Mouse (Mus musculus) lung, embryonic 16.5 days (tissue): Measurements from ENCODE around the gene Lhx4. TPM values are rescaled to one million over a fixed set of nuclear protein-coding genes. Genes with fewer than 3 reads are reported as not detected.

Source experiments
- ATAC-seq: fragments of 200-750 bp; cut with Nextera tagmentation; 2 replicates; pipeline ENCODE4 v1.8.0; 2017; ENCODE audit warnings: low read depth, mild to moderate bottlenecking, moderate library complexity
- H3K27ac ChIP-seq: fragments of 300-500 bp; sonication (generic); 2 replicates; pipeline ENCODE4 v1.5.1; 2014; ENCODE audit warnings: mild to moderate bottlenecking, control low read depth, low read length
- H3K27me3 ChIP-seq: fragments of 300-500 bp; sonication (generic); 2 replicates; pipeline ENCODE4 v1.6.1; 2014; ENCODE audit warnings: low read depth, low read length, mixed read lengths; ENCODE audit not compliant: control insufficient read depth, insufficient read depth
- H3K36me3 ChIP-seq: fragments of 300-500 bp; sonication (generic); 2 replicates; pipeline ENCODE4 v1.6.1; 2014; ENCODE audit warnings: low read length; ENCODE audit not compliant: control insufficient read depth, insufficient read depth
- H3K4me1 ChIP-seq: fragments of 300-500 bp; sonication (generic); replicated peaks from 2 replicates; pipeline ENCODE4 v1.6.1; 2014; ENCODE audit warnings: low read length, mixed read lengths; ENCODE audit not compliant: control insufficient read depth, insufficient read depth
- H3K4me2 ChIP-seq: fragments of 300-500 bp; sonication (generic); 2 replicates; pipeline ENCODE4 v1.6.1; 2014; ENCODE audit warnings: low read depth, low read length, control low read depth
- H3K4me3 ChIP-seq: fragments of 300-500 bp; sonication (generic); 2 replicates; pipeline ENCODE4 v1.5.1; 2014; ENCODE audit warnings: mild to moderate bottlenecking, low read length, control low read depth
- H3K9ac ChIP-seq: fragments of 300-500 bp; sonication (generic); 2 replicates; pipeline ENCODE4 v1.6.1; 2014; ENCODE audit warnings: low read length, control low read depth
- H3K9me3 ChIP-seq: fragments of 300-500 bp; sonication (generic); 2 replicates; pipeline ENCODE4 v1.6.1; 2016; ENCODE audit warnings: low read length; ENCODE audit not compliant: control insufficient read depth
- WGBS: fragments of 180-500 bp; shearing (Covaris S2); extraction: QIAGEN DNeasy Blood & Tissue Kit; methylation state at CpG from one replicate; pipeline ENCODE4 v1.1.7; 2014; 5-methylcytosine and 5-hydroxymethylcytosine counted together
- polyA plus RNA-seq: library from polyadenylated mRNA; unstranded; fragments of >200 nt; fragmentation: Nextera tagmentation; extraction: Ambion mirVana; gene quantifications from 2 replicates; pipeline ENCODE4 v1.2.1, GENCODE M21; 2015

Lhx4 gene
- polyA plus RNA-seq, 1 experiment from 2014 or later: not detected

DNA sequence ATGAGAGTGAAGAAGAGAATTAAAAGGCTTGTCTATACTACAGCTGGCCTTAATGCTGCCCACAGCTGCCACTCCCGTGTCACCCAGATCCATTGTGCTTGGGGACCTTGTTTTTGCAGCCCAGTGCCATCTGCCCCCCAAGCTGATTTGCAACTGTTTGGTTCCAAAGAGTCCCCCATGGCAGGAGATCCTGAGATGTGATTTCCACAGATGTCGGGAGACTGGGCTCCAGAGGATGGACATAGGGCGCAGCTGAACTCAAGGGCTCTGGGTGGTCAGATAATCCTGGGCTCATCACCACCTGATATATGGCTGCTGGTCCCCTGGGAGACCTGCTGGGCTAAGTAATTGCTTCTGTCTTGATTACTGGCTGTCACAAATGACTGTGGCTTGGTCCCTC lies 32.6 kb downstream of the Lhx4 start:
- H3K27me3 ChIP-seq: peaks cover 2% of the 10 kb centered on the region; the same call in 1 of the 2 replicates

DNA sequence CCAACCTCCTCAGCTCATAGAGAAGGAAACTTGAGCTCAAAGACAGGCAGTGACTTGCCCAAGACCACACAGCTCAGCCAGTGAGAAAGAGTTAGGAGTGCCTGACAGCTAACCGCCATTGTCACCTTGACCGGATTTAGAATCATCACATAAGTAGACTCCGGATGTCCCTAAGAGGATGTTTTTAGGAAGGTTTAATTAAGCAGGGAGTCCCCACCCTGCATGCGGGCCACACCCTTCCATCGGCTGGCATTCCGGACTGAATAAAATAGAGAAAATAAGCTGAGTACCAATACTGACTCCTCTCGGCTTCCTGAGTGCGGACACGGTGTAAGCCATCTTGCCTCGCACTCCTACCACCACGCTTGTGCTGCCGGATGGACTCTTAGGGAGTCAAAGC lies 34.2 kb downstream of the Lhx4 start:
- WGBS: 89% methylated on average over 12 of the region's 12 CpGs
- no peak for ATAC-seq
- Histone ChIP-seq H3K9ac (no peak overlapping the region), H3K27me3 (no peaks in the 10 kb centered on the region; the same call in 1 of the 2 replicates), H3K9me3 (no peaks in the 10 kb centered on the region), H3K4me1 (no peaks in the 10 kb centered on the region), H3K27ac (no peak overlapping the region), H3K36me3 (no peaks in the 10 kb centered on the region), H3K4me3 (no peak overlapping the region), H3K4me2 (no peak overlapping the region)

More for the DNA sequence above, 32.6 kb downstream of the Lhx4 start:
- Histone ChIP-seq H3K9ac (no peak overlapping the region), H3K4me3 (no peak overlapping the region), H3K36me3 (no peaks in the 10 kb centered on the region), H3K27ac (no peak overlapping the region), H3K4me2 (no peak overlapping the region), H3K4me1 (no peaks in the 10 kb centered on the region), H3K9me3 (no peaks in the 10 kb centered on the region)
- ATAC-seq: no peak
- WGBS: 82% methylated on average over 3 of the region's 3 CpGs

DNA sequence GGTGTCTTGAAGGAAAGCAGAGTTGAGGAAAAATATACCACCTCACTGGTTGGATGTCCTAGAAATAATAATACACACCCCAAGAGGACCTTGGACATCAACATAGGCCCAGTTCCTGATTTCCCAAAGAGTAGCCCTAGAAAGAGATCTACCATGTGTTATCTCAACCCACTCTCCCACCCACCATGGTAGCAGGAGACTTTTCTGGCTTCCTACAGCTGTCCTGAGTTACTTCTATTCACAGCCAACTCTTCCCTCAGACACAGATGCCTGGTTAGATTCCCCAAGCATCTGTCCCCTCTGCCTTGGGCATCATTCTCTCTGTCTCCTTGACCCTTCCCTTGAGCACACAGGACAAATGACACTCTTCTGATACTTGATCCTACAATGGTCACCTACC lies 36.1 kb downstream of the Lhx4 start:
- Histone ChIP-seq H3K4me3 (no peak overlapping the region), H3K4me2 (no peak overlapping the region), H3K9ac (no peak overlapping the region), H3K27me3 (no peaks in the 10 kb centered on the region), H3K36me3 (no peaks in the 10 kb centered on the region), H3K9me3 (no peaks in the 10 kb centered on the region), H3K27ac (no peak overlapping the region), H3K4me1 (no peaks in the 10 kb centered on the region)
- ATAC-seq: no peak

DNA sequence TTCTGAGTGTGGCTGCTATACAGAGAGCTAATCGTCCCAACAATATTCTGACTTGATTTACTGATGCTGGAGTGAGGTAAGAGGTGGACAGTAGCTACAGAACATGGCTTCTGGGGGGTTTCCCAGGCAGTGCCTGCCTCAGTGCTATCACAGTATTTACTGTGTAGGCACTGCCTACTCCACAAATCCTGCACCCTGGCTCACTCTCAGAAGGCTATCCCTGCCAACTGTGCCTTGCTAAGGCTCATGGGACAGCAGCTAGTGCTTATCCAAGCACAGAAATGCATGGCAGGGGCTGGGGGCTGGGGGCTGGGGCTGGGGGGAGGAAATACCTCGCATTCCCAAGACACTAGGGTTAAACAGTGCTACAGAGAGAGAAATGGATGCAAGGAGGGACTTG lies 38.2 kb downstream of the Lhx4 start:
- ATAC-seq: no peak
- H3K27me3 ChIP-seq: no peaks in the 10 kb centered on the region
- WGBS: 44% methylated on average over 2 of the region's 2 CpGs
- no peak overlapping the region for H3K9ac ChIP-seq
- no peaks in the 10 kb centered on the region for H3K9me3 ChIP-seq
- H3K4me3 ChIP-seq: no peak overlapping the region
- no peaks in the 10 kb centered on the region for H3K4me1 ChIP-seq
- no peaks in the 10 kb centered on the region for H3K36me3 ChIP-seq
- no peak overlapping the region for H3K27ac ChIP-seq
- H3K4me2 ChIP-seq: no peak overlapping the region

DNA sequence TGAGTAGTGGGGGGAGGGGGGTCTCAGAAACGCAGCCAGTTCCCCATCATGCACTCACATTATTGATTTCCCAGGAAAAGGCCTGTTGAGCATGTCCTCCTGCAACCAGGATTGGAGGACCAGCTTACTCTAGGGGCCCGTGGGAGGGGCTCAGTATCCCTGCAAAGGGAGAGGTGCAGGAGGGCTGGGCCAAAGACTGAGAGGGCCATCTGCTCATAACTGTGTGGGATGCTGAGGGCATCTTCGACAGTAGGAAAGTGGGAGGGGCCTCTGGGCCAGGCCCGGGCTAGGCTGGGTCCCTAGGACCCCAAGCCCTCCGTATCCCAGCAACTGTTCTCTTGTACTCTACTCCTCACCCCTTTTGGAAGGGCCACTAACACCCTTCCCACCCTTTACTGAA lies 47.3 kb downstream of the Lhx4 start:
- Histone ChIP-seq H3K36me3 (no peaks in the 10 kb centered on the region), H3K4me1 (0 out of 2 replicates have a peak, but pooled peaks cover 3% of the 10 kb centered on the region), H3K4me2 (no peak overlapping the region), H3K9ac (no peak overlapping the region), H3K4me3 (no peak overlapping the region), H3K27ac (no peak overlapping the region), H3K9me3 (no peaks in the 10 kb centered on the region), H3K27me3 (no peaks in the 10 kb centered on the region)
- WGBS: 42% methylated on average over 5 of the region's 5 CpGs
- ATAC-seq: no peak

DNA sequence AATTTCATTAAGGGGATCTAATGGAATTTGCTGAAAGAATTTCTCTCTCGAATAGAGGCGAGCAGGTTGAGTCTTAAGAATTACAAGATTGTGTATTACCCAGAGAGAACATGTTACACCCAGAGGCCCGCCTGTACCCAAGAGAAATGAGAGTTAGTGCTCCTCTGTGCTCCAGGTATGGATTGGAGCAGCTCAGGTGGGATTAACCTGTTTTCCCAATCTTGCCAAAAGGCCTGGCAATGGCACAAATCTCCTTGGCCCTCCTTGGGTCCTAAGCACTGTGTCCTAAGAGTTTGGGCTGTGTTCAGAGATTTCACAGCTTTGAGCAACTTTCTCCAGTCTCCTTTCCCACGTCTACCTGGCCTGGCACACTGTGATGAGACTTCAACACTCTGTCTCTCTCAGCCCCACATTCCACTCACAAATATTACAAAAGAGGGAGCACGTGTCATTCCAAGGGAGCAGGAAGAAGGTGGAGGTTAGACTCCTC lies 48.2 kb downstream of the Lhx4 start:
- Histone ChIP-seq H3K4me1 (0 out of 2 replicates have a peak, but pooled peaks cover 3% of the 10 kb centered on the region), H3K9ac (no peak overlapping the region), H3K9me3 (no peaks in the 10 kb centered on the region), H3K27me3 (no peaks in the 10 kb centered on the region), H3K4me3 (no peak overlapping the region), H3K27ac (no peak overlapping the region), H3K36me3 (no peaks in the 10 kb centered on the region), H3K4me2 (no peak overlapping the region)
- no peak for ATAC-seq
- WGBS: 76% methylated on average over 5 of the region's 5 CpGs

DNA sequence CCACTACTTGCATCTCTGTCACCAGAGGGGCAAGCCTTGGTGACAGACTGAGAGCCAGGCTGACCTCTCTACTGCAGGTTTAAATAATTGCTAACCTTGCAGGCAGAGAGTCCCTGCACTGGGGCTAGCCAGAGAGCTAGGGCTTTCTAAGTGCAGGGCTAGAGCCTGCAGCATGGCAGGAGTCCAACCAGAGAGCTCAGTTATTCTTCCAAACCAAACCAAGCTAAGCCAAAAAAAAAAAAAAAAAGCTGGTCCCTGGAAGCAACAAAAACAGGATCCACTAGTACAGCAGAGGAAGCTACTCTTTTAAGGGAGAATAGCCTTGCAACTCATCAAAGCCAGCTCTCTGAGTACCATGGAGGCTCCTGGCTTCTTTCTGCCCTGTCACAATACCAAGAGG lies 50.6 kb downstream of the Lhx4 start:
- Histone ChIP-seq H3K27ac (no peak overlapping the region), H3K4me2 (no peak overlapping the region), H3K9ac (no peak overlapping the region), H3K9me3 (no peaks in the 10 kb centered on the region), H3K4me3 (no peak overlapping the region), H3K36me3 (no peaks in the 10 kb centered on the region), H3K4me1 (0 out of 2 replicates have a peak, but pooled peaks cover 3% of the 10 kb centered on the region), H3K27me3 (no peaks in the 10 kb centered on the region)
- no peak for ATAC-seq

DNA sequence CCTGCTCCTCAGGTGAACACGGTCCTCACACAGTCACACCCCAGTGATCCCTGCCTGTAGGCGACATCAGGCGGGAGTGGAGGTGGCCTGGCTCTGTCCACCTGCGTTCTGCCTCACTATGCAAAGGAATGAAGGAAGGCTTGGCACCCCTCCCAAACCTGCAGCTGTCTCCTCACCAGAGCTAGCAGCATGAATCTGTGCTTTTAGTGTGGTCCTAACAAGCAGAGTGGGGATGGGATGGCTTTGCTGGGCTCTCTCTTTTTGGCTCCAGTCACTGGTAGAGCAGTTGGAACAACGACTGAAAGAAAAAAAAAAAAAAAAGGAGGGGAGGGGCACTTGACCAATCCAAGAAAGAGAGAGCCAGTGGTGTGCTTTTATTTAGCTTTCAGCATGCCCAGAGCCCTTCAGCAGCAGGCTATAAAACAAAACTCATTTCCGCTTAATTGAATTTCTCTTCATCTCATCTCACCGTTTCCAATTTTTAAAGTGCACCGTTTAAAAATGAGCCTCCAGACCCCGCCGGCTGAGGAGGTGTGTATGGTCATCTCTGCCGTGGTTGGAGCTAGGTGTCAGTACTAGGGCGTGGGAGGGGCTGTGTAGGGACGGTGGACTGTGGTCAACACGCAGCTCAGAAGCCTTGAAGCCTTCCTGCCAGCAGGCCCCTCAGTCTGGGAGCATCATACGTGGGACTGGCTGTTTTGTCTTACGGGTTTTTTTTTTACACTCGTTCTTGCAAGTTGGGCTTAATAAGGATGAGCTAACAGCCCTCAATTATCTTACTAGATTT lies 52.9 kb downstream of the Lhx4 start:
- H3K9ac ChIP-seq: no peak overlapping the region
- no peaks in the 10 kb centered on the region for H3K9me3 ChIP-seq
- H3K27me3 ChIP-seq: no peaks in the 10 kb centered on the region
- ATAC-seq: no peak
- H3K4me2 ChIP-seq: no peak overlapping the region
- 0 out of 2 replicates have a peak, but pooled peaks cover 3% of the 10 kb centered on the region for H3K4me1 ChIP-seq
- WGBS: 48% methylated on average over 17 of the region's 17 CpGs
- no peak overlapping the region for H3K27ac ChIP-seq
- H3K4me3 ChIP-seq: no peak overlapping the region
- H3K36me3 ChIP-seq: no peaks in the 10 kb centered on the region

DNA sequence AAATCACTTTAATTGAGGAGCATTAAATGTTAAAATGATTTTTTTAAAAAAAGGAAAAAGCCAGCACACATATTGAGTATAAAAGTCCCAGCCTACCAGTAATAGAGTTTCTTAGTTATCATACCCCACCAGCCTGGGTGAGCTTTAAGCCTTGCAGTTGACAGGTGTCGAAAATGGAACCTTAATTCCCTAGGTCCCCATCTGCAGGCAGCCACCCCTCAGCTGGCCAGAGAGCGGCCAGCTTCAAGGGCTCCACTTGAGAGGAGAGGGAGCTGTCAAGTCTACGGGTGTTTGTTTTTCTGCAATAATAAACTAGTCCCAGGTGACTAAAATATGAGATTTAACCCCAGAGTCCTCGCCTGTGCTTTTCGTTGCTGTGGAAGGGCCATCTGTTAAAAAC lies 58.0 kb downstream of the Lhx4 start:
- no peak overlapping the region for H3K9ac ChIP-seq
- no peaks in the 10 kb centered on the region for H3K27me3 ChIP-seq
- H3K4me3 ChIP-seq: no peak overlapping the region
- no peaks in the 10 kb centered on the region for H3K36me3 ChIP-seq
- no peak overlapping the region for H3K27ac ChIP-seq
- H3K9me3 ChIP-seq: no peaks in the 10 kb centered on the region
- 33% methylated on average over 5 of the region's 5 CpGs for WGBS
- peak; percentile 59; the same call in 1 of the 2 replicates for ATAC-seq
- H3K4me1 ChIP-seq: peaks cover 8% of the 10 kb centered on the region; the same call in 1 of the 2 replicates
- H3K4me2 ChIP-seq: no peak overlapping the region
